In the genomic region with DNA sequence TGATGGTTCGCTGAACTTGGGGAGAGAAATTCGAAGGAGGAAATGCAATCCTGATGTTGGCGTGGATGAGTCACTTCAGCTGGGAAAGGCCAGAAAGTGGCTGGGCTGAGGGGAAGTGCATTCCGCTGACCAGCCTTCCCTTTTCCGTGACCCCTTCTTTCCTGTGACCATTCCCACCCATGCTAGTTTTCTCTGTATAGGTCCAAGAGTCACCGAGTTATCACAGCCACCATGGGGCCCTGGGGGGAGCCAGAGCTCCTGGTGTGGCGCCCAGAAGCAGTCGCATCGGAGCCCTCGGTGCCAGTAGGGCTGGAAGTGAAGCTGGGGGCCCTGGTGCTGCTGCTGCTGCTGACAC, we compare ENCODE assay signal across 8 mouse cellular contexts. TPM values are rescaled to one million over a fixed set of nuclear protein-coding genes. Genes with fewer than 3 reads are reported as not detected.
DNase-seq lines count a peak whose midpoint lies in the region; ATAC-seq and TF ChIP-seq lines count a peak whose summit lies in the region.

No protein-coding gene starts in this region.

- peaks cover 7% of the 10 kb centered on the region for H3K36me3 ChIP-seq in spleen, adult 2 months (ENCODE audit: control insufficient read depth, insufficient read depth, low read length)
- peaks cover 2% of the 10 kb centered on the region; the same call in 1 of the 2 replicates for H3K36me3 ChIP-seq in heart, embryonic 11.5 days (ENCODE audit: control insufficient read depth, insufficient read depth, low read length)
- peaks cover 25% of the 10 kb centered on the region for H3K36me3 ChIP-seq in limb, embryonic 10.5 days

- peak overlapping the region; percentile 95 for H3K4me3 ChIP-seq in spleen, adult 2 months (ENCODE audit: extremely low read depth, insufficient read depth, insufficient read length)
- H3K4me3 ChIP-seq in heart, embryonic 11.5 days (ENCODE audit: low read depth, low read length), result peak overlapping the region; percentile 81
- peak overlapping the region; percentile 72 for H3K4me3 ChIP-seq in limb, embryonic 10.5 days

- no peak for TF ChIP-seq CTCF in spleen, adult 2 months (IDR thresholded peaks at IDR 0.05; ENCODE audit: extremely low read depth, insufficient read depth, insufficient read length, insufficient replicate concordance)

- WGBS in spleen, adult 2 months, result 4% methylated on average over 10 of the region's 10 CpGs
- WGBS in heart, embryonic 11.5 days (ENCODE audit: insufficient replicate concordance), result under 1% methylated on average over 10 of the region's 10 CpGs
- WGBS in limb, embryonic 10.5 days, result 10% methylated on average over 10 of the region's 10 CpGs

- no peaks in the 10 kb centered on the region for H3K9me3 ChIP-seq in heart, embryonic 11.5 days (replicated peaks; ENCODE audit: control insufficient read depth, low read length)
- no peaks in the 10 kb centered on the region for H3K9me3 ChIP-seq in limb, embryonic 10.5 days (replicated peaks)

- no peaks in the 10 kb centered on the region for H3K27me3 ChIP-seq in spleen, adult 2 months (ENCODE audit: control insufficient read depth, insufficient read depth, low read length)
- H3K27me3 ChIP-seq in heart, embryonic 11.5 days (ENCODE audit: control insufficient read depth, insufficient read depth, low read length), result no peaks in the 10 kb centered on the region
- H3K27me3 ChIP-seq in limb, embryonic 10.5 days (ENCODE audit: low read depth, poor library complexity, severe bottlenecking), result no peaks in the 10 kb centered on the region

- ATAC-seq in heart, embryonic 11.5 days (replicated peaks; ENCODE audit: insufficient number of reproducible peaks, low FRiP score, low TSS enrichment), result peak; percentile 35; the same call in 1 of the 2 replicates
- peak; percentile 41 for ATAC-seq in megakaryocyte-erythroid progenitor cell, adult 5-6 weeks (replicated peaks; ENCODE audit: low FRiP score, low TSS enrichment, poor library complexity, severe bottlenecking)

- TF ChIP-seq POLR2A in spleen, adult 2 months (IDR thresholded peaks at IDR 0.05; ENCODE audit: low read depth, low read length), result no peak

- peak in 1 of 2 experiments; percentile 27 for DNase-seq in spleen, adult 2 months (ENCODE audit: low read depth in 1 of 2, low spot score in 2 of 2)
- no peak for DNase-seq in spleen, adult 12 weeks (ENCODE audit: low spot score)
- DNase-seq in c-Kit-positive CD71-positive TER-119-positive erythroid progenitor cells, embryonic 14.5 days (ENCODE audit: low spot score), result peak; percentile 20
- DNase-seq in limb, embryonic 10.5 days (ENCODE audit: low spot score), result no peak
- DNase-seq in left cerebral cortex, adult 18-20 months (ENCODE audit: low spot score in 2 of 2), result no peak
- no peak for DNase-seq in right cerebral cortex, postnatal 25 days

- peak overlapping the region; percentile 89 for H3K9ac ChIP-seq in heart, embryonic 11.5 days (ENCODE audit: low read depth, low read length)

- peak overlapping the region; percentile 93 for H3K4me2 ChIP-seq in heart, embryonic 11.5 days

- peaks cover 7% of the 10 kb centered on the region for H3K4me1 ChIP-seq in spleen, adult 2 months (ENCODE audit: control insufficient read depth, insufficient read depth, insufficient read length)
- peaks cover 6% of the 10 kb centered on the region for H3K4me1 ChIP-seq in heart, embryonic 11.5 days (ENCODE audit: control insufficient read depth, insufficient read depth, low read length)
- H3K4me1 ChIP-seq in limb, embryonic 10.5 days, result peaks cover 26% of the 10 kb centered on the region

- H3K27ac ChIP-seq in spleen, adult 2 months (ENCODE audit: insufficient read depth, low read length), result peak overlapping the region; percentile 97
- H3K27ac ChIP-seq in heart, embryonic 11.5 days (ENCODE audit: low read depth, low read length), result peak overlapping the region; percentile 95
- peak overlapping the region; percentile 93 for H3K27ac ChIP-seq in limb, embryonic 10.5 days

RNA-seq across cellular contexts. Expression of a gene that starts 0.8 kb away (rescaled TPM):
- 40.5 and 43.3 TPM in 2 replicates for polyA plus RNA-seq in spleen, adult 2 months (2012; rRNA removed)
- polyA plus RNA-seq in heart, embryonic 11.5 days (2014; fragmentation: Nextera tagmentation; extraction: Ambion mirVana), result 74.0 and 80.8 TPM in 2 replicates
- polyA plus RNA-seq in limb, embryonic 10.5 days (2016; fragmentation: Nextera tagmentation; extraction: Ambion mirVana), result 55.6 and 60.1 TPM in 2 replicates
- 21.9 and 23.2 TPM in 2 replicates for total RNA-seq in megakaryocyte-erythroid progenitor cell, adult 5-6 weeks (2014; fragmentation: Nextera tagmentation)
- 27.2 and 36.8 TPM in 2 replicates for total RNA-seq in megakaryocyte-erythroid progenitor cell, adult 5-6 weeks (2017)
- total RNA-seq in left cerebral cortex, adult 18-20 months (2021), result 10 to 100 TPM; 43.0 to 43.4 TPM

RNA-seq across cellular contexts. Expression of a gene that starts 5.2 kb away (rescaled TPM):
- 103 and 105 TPM in 2 replicates for polyA plus RNA-seq in spleen, adult 2 months (2012; rRNA removed)
- polyA plus RNA-seq in heart, embryonic 11.5 days (2014; fragmentation: Nextera tagmentation; extraction: Ambion mirVana), result 7.5 and 11.6 TPM in 2 replicates
- 26.5 and 31.6 TPM in 2 replicates for polyA plus RNA-seq in limb, embryonic 10.5 days (2016; fragmentation: Nextera tagmentation; extraction: Ambion mirVana)
- 33.0 and 45.4 TPM in 2 replicates for total RNA-seq in megakaryocyte-erythroid progenitor cell, adult 5-6 weeks (2014; fragmentation: Nextera tagmentation)
- 5.6 and 10.8 TPM in 2 replicates for total RNA-seq in megakaryocyte-erythroid progenitor cell, adult 5-6 weeks (2017)
- 10 to 100 TPM; 35.4 to 38.8 TPM for total RNA-seq in left cerebral cortex, adult 18-20 months (2021)

RNA-seq across cellular contexts. Expression of a gene that starts 5.4 kb away (rescaled TPM):
- polyA plus RNA-seq in spleen, adult 2 months (2012; rRNA removed), result 0.21 and 0.56 TPM in 2 replicates
- polyA plus RNA-seq in heart, embryonic 11.5 days (2014; fragmentation: Nextera tagmentation; extraction: Ambion mirVana), result 2.3 and 2.6 TPM in 2 replicates
- polyA plus RNA-seq in limb, embryonic 10.5 days (2016; fragmentation: Nextera tagmentation; extraction: Ambion mirVana), result 4.0 and 8.9 TPM in 2 replicates
- total RNA-seq in megakaryocyte-erythroid progenitor cell, adult 5-6 weeks (2014; fragmentation: Nextera tagmentation), result not detected in 2 replicates
- not detected in 2 replicates for total RNA-seq in megakaryocyte-erythroid progenitor cell, adult 5-6 weeks (2017)
- under 1 TPM in 1 of 2 experiments, not detected in 1; 0.40 TPM for total RNA-seq in left cerebral cortex, adult 18-20 months (2021)

RNA-seq across cellular contexts. Expression of a gene that starts 16.3 kb away (rescaled TPM):
- 155 and 178 TPM in 2 replicates for polyA plus RNA-seq in spleen, adult 2 months (2012; rRNA removed)
- 4.1 and 4.4 TPM in 2 replicates for polyA plus RNA-seq in heart, embryonic 11.5 days (2014; fragmentation: Nextera tagmentation; extraction: Ambion mirVana)
- polyA plus RNA-seq in limb, embryonic 10.5 days (2016; fragmentation: Nextera tagmentation; extraction: Ambion mirVana), result 3.4 and 5.1 TPM in 2 replicates
- total RNA-seq in megakaryocyte-erythroid progenitor cell, adult 5-6 weeks (2014; fragmentation: Nextera tagmentation), result 32.4 and 33.3 TPM in 2 replicates
- total RNA-seq in megakaryocyte-erythroid progenitor cell, adult 5-6 weeks (2017), result 7.0 and 21.5 TPM in 2 replicates
- total RNA-seq in left cerebral cortex, adult 18-20 months (2021), result 10 to 100 TPM; 33.4 to 37.2 TPM

RNA-seq across cellular contexts. Expression of a gene that starts 17.3 kb away (rescaled TPM):
- polyA plus RNA-seq in spleen, adult 2 months (2012; rRNA removed), result 60.3 and 66.4 TPM in 2 replicates
- 90.7 and 95.8 TPM in 2 replicates for polyA plus RNA-seq in heart, embryonic 11.5 days (2014; fragmentation: Nextera tagmentation; extraction: Ambion mirVana)
- polyA plus RNA-seq in limb, embryonic 10.5 days (2016; fragmentation: Nextera tagmentation; extraction: Ambion mirVana), result 71.4 and 73.5 TPM in 2 replicates
- total RNA-seq in megakaryocyte-erythroid progenitor cell, adult 5-6 weeks (2014; fragmentation: Nextera tagmentation), result 72.0 and 95.1 TPM in 2 replicates
- 38.3 and 48.5 TPM in 2 replicates for total RNA-seq in megakaryocyte-erythroid progenitor cell, adult 5-6 weeks (2017)
- 10 to 100 TPM; 43.0 to 43.5 TPM for total RNA-seq in left cerebral cortex, adult 18-20 months (2021)
